Comparison of ENCODE assay signal across 8 mouse cellular contexts in genomic region chr10:19062098-19062905, GRCm38 (mm10). TPM values are rescaled to one million over a fixed set of nuclear protein-coding genes. Genes with fewer than 3 reads are reported as not detected.
A peak's percentile ranks its signal among the peaks of the same experiment; 100 is the strongest.
DNase-seq lines count a peak whose midpoint lies in the region; ATAC-seq and TF ChIP-seq lines count a peak whose summit lies in the region.
"Had no signal": no experiment of that assay in that cellular context is flagged by ENCODE, and none has a peak within 500 bp of the region (broad histone marks: within the 10 kb centered on the region; RNA-seq: fewer than 3 reads in every experiment).

No protein-coding gene starts in this region.

- intact Hi-C loops in heart, postnatal 25 days (cut with DNase I), result no loop called here

- H3K4me2 ChIP-seq in midbrain, postnatal 0 days (ENCODE audit: low read depth, low read length, poor library complexity, severe bottlenecking), result no peak overlapping the region
- H3K4me2 ChIP-seq in midbrain, embryonic 15.5 days, result no peak overlapping the region
- no peak overlapping the region for H3K4me2 ChIP-seq in lung, embryonic 14.5 days
- H3K4me2 ChIP-seq: neural tube, embryonic 12.5 days had no signal

- no peaks in the 10 kb centered on the region for H3K36me3 ChIP-seq in midbrain, postnatal 0 days (ENCODE audit: insufficient read depth, low read length)
- no peaks in the 10 kb centered on the region for H3K36me3 ChIP-seq in midbrain, embryonic 15.5 days (replicated peaks)
- no peaks in the 10 kb centered on the region for H3K36me3 ChIP-seq in lung, embryonic 14.5 days (ENCODE audit: insufficient read depth)
- no peaks in the 10 kb centered on the region for H3K36me3 ChIP-seq in splenic B cell, adult 2 months (ENCODE audit: control insufficient read depth, insufficient read depth, low read length, poor library complexity, severe bottlenecking)
- H3K36me3 ChIP-seq: neural tube, embryonic 12.5 days had no signal

- WGBS in midbrain, postnatal 0 days, result 68% methylated on average over 15 of the region's 15 CpGs
- WGBS in midbrain, embryonic 15.5 days, result 70% methylated on average over 15 of the region's 15 CpGs
- 34% methylated on average over 15 of the region's 15 CpGs for WGBS in lung, embryonic 14.5 days

- H3K9me3 ChIP-seq in midbrain, postnatal 0 days (ENCODE audit: low read length), result no peaks in the 10 kb centered on the region
- no peaks in the 10 kb centered on the region for H3K9me3 ChIP-seq in midbrain, embryonic 15.5 days
- no peaks in the 10 kb centered on the region for H3K9me3 ChIP-seq in lung, embryonic 14.5 days (ENCODE audit: low read depth, low read length)
- H3K9me3 ChIP-seq: neural tube, embryonic 12.5 days had no signal

- no peak overlapping the region for H3K27ac ChIP-seq in midbrain, postnatal 0 days (ENCODE audit: low read depth, low read length)
- no peak overlapping the region for H3K27ac ChIP-seq in midbrain, embryonic 15.5 days
- H3K27ac ChIP-seq in lung, embryonic 14.5 days (ENCODE audit: low read depth), result no peak overlapping the region
- H3K27ac ChIP-seq: neural tube, embryonic 12.5 days had no signal

- no peak for TF ChIP-seq CTCF in midbrain, postnatal 0 days (IDR thresholded peaks at IDR 0.05)
- no peak for TF ChIP-seq CTCF in lung, embryonic 14.5 days (IDR thresholded peaks at IDR 0.05; ENCODE audit: low read depth)

- no peak overlapping the region for H3K9ac ChIP-seq in midbrain, postnatal 0 days (replicated peaks; ENCODE audit: low read length, poor library complexity, severe bottlenecking)
- H3K9ac ChIP-seq in midbrain, embryonic 15.5 days, result no peak overlapping the region
- H3K9ac ChIP-seq in lung, embryonic 14.5 days, result no peak overlapping the region
- H3K9ac ChIP-seq: neural tube, embryonic 12.5 days had no signal

- DNase-seq in midbrain, postnatal 0 days (ENCODE audit: low spot score), result peak; percentile 12
- DNase-seq in embryo, embryonic 10.5 days (ENCODE audit: low spot score), result peak; percentile 20
- peak; percentile 1 for DNase-seq in heart, postnatal 25 days (ENCODE audit: low spot score)
- peak; percentile 21 for DNase-seq in lung, embryonic 14.5 days
- peak; percentile 88 for DNase-seq in splenic B cell, adult 2 months (ENCODE audit: low read depth, low spot score)
- no peak for DNase-seq in cerebellum, postnatal 25 days

- no peaks in the 10 kb centered on the region for H3K27me3 ChIP-seq in midbrain, postnatal 0 days (ENCODE audit: insufficient read depth, low read length)
- H3K27me3 ChIP-seq in midbrain, embryonic 15.5 days (replicated peaks), result no peaks in the 10 kb centered on the region
- H3K27me3 ChIP-seq in lung, embryonic 14.5 days (ENCODE audit: insufficient read depth, low read length), result no peaks in the 10 kb centered on the region
- H3K27me3 ChIP-seq in splenic B cell, adult 2 months (ENCODE audit: control insufficient read depth, insufficient read depth, low read length, poor library complexity, severe bottlenecking), result no peaks in the 10 kb centered on the region
- H3K27me3 ChIP-seq: neural tube, embryonic 12.5 days had no signal

- no peak overlapping the region for H3K4me3 ChIP-seq in midbrain, postnatal 0 days (ENCODE audit: low read depth, low read length)
- H3K4me3 ChIP-seq in midbrain, embryonic 15.5 days, result no peak overlapping the region
- no peak overlapping the region for H3K4me3 ChIP-seq in lung, embryonic 14.5 days (ENCODE audit: low read depth, low read length)
- H3K4me3 ChIP-seq: neural tube, embryonic 12.5 days had no signal

- no peak for ATAC-seq in midbrain, postnatal 0 days (ENCODE audit: low FRiP score)
- ATAC-seq in midbrain, embryonic 15.5 days (replicated peaks), result no peak
- peak; percentile 17; the same call in 1 of the 2 replicates for ATAC-seq in lung, embryonic 14.5 days (ENCODE audit: insufficient read depth)

- no peaks in the 10 kb centered on the region for H3K4me1 ChIP-seq in midbrain, postnatal 0 days (ENCODE audit: insufficient read depth, low read length)
- no peaks in the 10 kb centered on the region for H3K4me1 ChIP-seq in midbrain, embryonic 15.5 days
- no peaks in the 10 kb centered on the region for H3K4me1 ChIP-seq in lung, embryonic 14.5 days (ENCODE audit: insufficient read depth)
- H3K4me1 ChIP-seq: neural tube, embryonic 12.5 days had no signal

RNA-seq across cellular contexts. Expression of gene Tnfaip3, which starts 46.8 kb away (rescaled TPM):
- 3.6 TPM in 2 replicates for total RNA-seq in midbrain, postnatal 0 days (2014; rRNA removed)
- 1.2 and 1.4 TPM in 2 replicates for polyA plus RNA-seq in midbrain, postnatal 0 days (2015; fragmentation: Nextera tagmentation; extraction: Ambion mirVana)
- polyA plus RNA-seq in midbrain, embryonic 15.5 days (2015; fragmentation: Nextera tagmentation; extraction: Ambion mirVana), result 2.3 and 3.2 TPM in 2 replicates
- 1 to 10 TPM; 1.7 to 3.2 TPM for total RNA-seq in heart, postnatal 25 days (2021)
- 1.6 and 2.3 TPM in 2 replicates for polyA plus RNA-seq in lung, embryonic 14.5 days (2014; fragmentation: Nextera tagmentation; extraction: Ambion mirVana)

Comparison
In these comparisons a context has a peak if more than half of its experiments do, and no peak if none do; other contexts are left out.
1. DNase-seq: peak in midbrain, postnatal 0 days (single experiment), embryo, embryonic 10.5 days (single experiment), heart, postnatal 25 days (single experiment), lung, embryonic 14.5 days (single experiment) and splenic B cell, adult 2 months (single experiment); none in cerebellum, postnatal 25 days (0 of 2).